Mouse (Mus musculus) heart, adult 11 months (tissue): Measurements from ENCODE around the gene Coq7.

ENCODE experiments used
- DNase-seq: peaks from one replicate; pipeline ENCODE4 v3.0.0; 2022

Coq7 gene

GRCm38 (mm10) chr7:118461400-118462136 lies 71.6 kb downstream of the Coq7 start:
- peak; percentile 91 for DNase-seq
